Mouse (Mus musculus) hindbrain, embryonic 13.5 days (tissue): ENCODE measurements around the gene 9530053A07Rik. TPM values are rescaled to one million over a fixed set of nuclear protein-coding genes. Genes with fewer than 3 reads are reported as not detected.
A peak's percentile ranks its signal among the peaks of the same experiment; 100 is the strongest.

ENCODE experiments used
- ATAC-seq: fragments of 200-750 bp; cut with Nextera tagmentation; 2 replicates; pipeline ENCODE4 v1.8.0; 2017; ENCODE audit warnings: moderate TSS enrichment; ENCODE audit not compliant: low FRiP score
- H3K27ac ChIP-seq: fragments of 300-500 bp; sonication (generic); 2 replicates; pipeline ENCODE4 v1.5.1; 2015; ENCODE audit warnings: inconsistent platforms, mild to moderate bottlenecking, moderate library complexity
- H3K27me3 ChIP-seq: fragments of 300-500 bp; sonication (generic); 2 replicates; pipeline ENCODE4 v1.6.1; 2015; ENCODE audit warnings: mild to moderate bottlenecking, inconsistent platforms
- H3K36me3 ChIP-seq: fragments of 300-500 bp; sonication (generic); 2 replicates; pipeline ENCODE4 v1.6.1; 2015; ENCODE audit warnings: mild to moderate bottlenecking, inconsistent platforms
- H3K4me1 ChIP-seq: fragments of 300-500 bp; sonication (generic); replicated peaks from 2 replicates; pipeline ENCODE4 v1.6.1; 2015; ENCODE audit warnings: inconsistent platforms
- H3K4me2 ChIP-seq: fragments of 300-500 bp; sonication (generic); 2 replicates; pipeline ENCODE4 v1.6.1; 2015; ENCODE audit warnings: inconsistent platforms, mild to moderate bottlenecking, moderate library complexity
- H3K4me3 ChIP-seq: fragments of 300-500 bp; sonication (generic); 2 replicates; pipeline ENCODE4 v1.5.1; 2015; ENCODE audit warnings: mild to moderate bottlenecking, inconsistent platforms
- H3K9ac ChIP-seq: fragments of 300-500 bp; sonication (generic); 2 replicates; pipeline ENCODE4 v1.6.1; 2015; ENCODE audit warnings: mild to moderate bottlenecking, inconsistent platforms
- H3K9me3 ChIP-seq: fragments of 300-500 bp; sonication (generic); 2 replicates; pipeline ENCODE4 v1.6.1; 2016; ENCODE audit warnings: inconsistent platforms
- WGBS: fragments of 180-500 bp; shearing (Covaris S2); methylation state at CpG from one replicate; pipeline ENCODE4 v1.1.7; 2015; 5-methylcytosine and 5-hydroxymethylcytosine counted together
- polyA plus RNA-seq: library from polyadenylated mRNA; unstranded; fragments of >200 nt; fragmentation: Nextera tagmentation; extraction: Ambion mirVana; gene quantifications from 2 replicates; pipeline ENCODE4 v1.2.1, GENCODE M21; 2015

9530053A07Rik gene
- polyA plus RNA-seq, 1 experiment from 2014 or later, result 0.16 TPM

DNA sequence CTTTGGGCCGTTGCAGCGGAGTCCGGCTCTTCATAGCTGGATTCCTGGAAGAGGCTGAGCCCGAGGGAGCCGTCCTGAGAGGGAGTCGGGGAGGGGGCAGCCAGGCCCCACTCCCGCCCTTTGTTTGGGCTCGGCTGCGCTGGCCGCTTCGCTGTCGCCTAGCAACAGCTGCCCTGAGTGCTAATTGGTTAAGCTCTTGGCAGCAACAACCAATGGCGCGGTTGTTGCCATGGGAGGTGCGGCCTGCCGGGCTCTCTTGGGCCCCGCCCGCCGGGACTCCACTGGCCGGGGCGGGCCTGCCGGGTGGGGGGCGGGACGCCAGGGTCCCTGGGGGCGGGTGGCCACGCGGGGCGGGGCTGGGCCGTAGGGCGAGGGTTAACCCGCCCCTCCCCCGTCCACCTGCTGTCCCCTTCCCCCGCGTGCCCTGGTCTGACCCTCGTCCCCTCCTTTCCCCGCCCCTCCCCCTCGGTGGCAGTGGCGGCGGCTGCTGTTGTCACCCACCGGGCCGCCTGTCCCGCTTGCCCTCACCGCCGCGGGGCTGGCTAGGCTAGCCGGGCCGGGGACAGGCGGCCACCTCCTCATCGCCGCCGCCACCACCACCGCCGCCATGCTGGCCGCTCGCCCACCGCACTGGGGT, 50.6 kb downstream of the 9530053A07Rik start:
- H3K9ac ChIP-seq, result peak overlapping the region; percentile 93
- no peaks in the 10 kb centered on the region for H3K27me3 ChIP-seq
- peak overlapping the region; percentile 91 for H3K4me3 ChIP-seq
- H3K9me3 ChIP-seq, result no peaks in the 10 kb centered on the region
- peak overlapping the region; percentile 96 for H3K27ac ChIP-seq
- 0% methylated on average over 27 of the region's 56 CpGs for WGBS
- peak; percentile 96 for ATAC-seq
- H3K4me1 ChIP-seq, result peaks cover 20% of the 10 kb centered on the region
- peak overlapping the region; percentile 76 for H3K4me2 ChIP-seq
- peaks cover 73% of the 10 kb centered on the region for H3K36me3 ChIP-seq

DNA sequence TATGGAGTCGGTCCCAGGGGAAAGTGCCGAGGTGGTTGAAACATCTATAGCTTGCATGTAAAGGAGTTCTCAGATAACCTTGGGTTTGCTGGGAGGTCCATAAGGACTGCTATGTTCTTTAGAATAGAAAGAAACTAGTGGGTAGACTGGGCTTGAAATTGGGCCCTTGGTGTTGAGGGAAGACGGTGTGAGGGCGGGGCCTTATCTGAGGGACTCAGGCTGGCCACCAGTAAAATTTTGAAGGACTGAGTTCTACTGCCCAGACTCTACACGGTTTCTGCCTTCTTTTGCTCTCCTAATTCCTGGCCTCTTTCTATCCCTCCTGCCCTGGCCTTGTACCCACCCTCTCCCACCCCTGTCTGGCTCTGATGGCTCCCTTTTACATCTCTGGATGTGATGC, 51.6 kb downstream of the 9530053A07Rik start:
- 79% methylated on average over 5 of the region's 5 CpGs for WGBS
- peak overlapping the region; percentile 96; the same call in 1 of the 2 replicates for H3K27ac ChIP-seq
- H3K27me3 ChIP-seq, result no peaks in the 10 kb centered on the region
- peaks cover 74% of the 10 kb centered on the region for H3K36me3 ChIP-seq
- peak overlapping the region; percentile 93 for H3K9ac ChIP-seq
- ATAC-seq, result no peak
- H3K4me2 ChIP-seq, result peak overlapping the region; percentile 76
- peak overlapping the region; percentile 91 for H3K4me3 ChIP-seq
- H3K4me1 ChIP-seq, result peaks cover 20% of the 10 kb centered on the region
- no peaks in the 10 kb centered on the region for H3K9me3 ChIP-seq

GRCm38 (mm10) chr7:28181376-28181775, 52.1 kb downstream of the 9530053A07Rik start:
- Histone ChIP-seq H3K36me3 (peaks cover 74% of the 10 kb centered on the region), H3K4me3 (peak overlapping the region; percentile 91), H3K27me3 (no peaks in the 10 kb centered on the region), H3K9me3 (no peaks in the 10 kb centered on the region), H3K4me1 (peaks cover 20% of the 10 kb centered on the region), H3K27ac (no peak overlapping the region), H3K9ac (peak overlapping the region; percentile 93), H3K4me2 (peak overlapping the region; percentile 76)
- WGBS, result 97% methylated on average over 12 of the region's 12 CpGs
- ATAC-seq, result no peak

- WGBS, result 98% methylated on average over 22 of the region's 22 CpGs
- no peak overlapping the region for H3K4me2 ChIP-seq
- H3K36me3 ChIP-seq, result peaks cover 74% of the 10 kb centered on the region
- H3K4me1 ChIP-seq, result peaks cover 20% of the 10 kb centered on the region
- H3K9ac ChIP-seq, result no peak overlapping the region
- H3K27me3 ChIP-seq, result no peaks in the 10 kb centered on the region
- no peak overlapping the region for H3K4me3 ChIP-seq
- H3K27ac ChIP-seq, result no peak overlapping the region
- no peak for ATAC-seq
- H3K9me3 ChIP-seq, result no peaks in the 10 kb centered on the region
These were observed 53.1 kb downstream of the 9530053A07Rik start for GRCm38 (mm10) chr7:28182320-28182719.

DNA sequence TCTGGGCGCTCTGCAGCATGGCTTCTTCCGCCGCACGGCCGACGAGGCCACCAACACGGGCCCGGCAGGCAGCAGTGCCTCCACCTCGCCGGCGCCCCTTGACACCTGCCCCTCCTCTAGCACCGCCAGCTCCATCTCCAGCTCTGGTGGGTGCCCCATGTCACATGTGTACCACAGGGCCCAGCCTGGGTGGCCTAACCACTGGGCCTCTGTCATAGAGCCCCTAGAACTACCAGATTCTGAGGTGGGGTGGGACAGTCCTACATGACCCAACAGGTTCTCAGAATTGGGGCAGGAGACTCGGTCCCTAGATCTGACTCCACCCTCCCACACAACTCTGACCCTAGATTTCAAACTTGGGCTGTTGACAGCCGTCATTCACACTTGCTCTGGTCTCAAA, 56.6 kb downstream of the 9530053A07Rik start:
- peaks cover 97% of the 10 kb centered on the region for H3K36me3 ChIP-seq
- peaks cover 9% of the 10 kb centered on the region for H3K4me1 ChIP-seq
- H3K9ac ChIP-seq, result no peak overlapping the region
- 90% methylated on average over 13 of the region's 14 CpGs for WGBS
- H3K27me3 ChIP-seq, result no peaks in the 10 kb centered on the region
- no peak for ATAC-seq
- H3K4me2 ChIP-seq, result no peak overlapping the region
- no peak overlapping the region for H3K27ac ChIP-seq
- no peaks in the 10 kb centered on the region for H3K9me3 ChIP-seq
- H3K4me3 ChIP-seq, result no peak overlapping the region

- 94% methylated on average over 8 of the region's 8 CpGs for WGBS
- peaks cover 1% of the 10 kb centered on the region for H3K4me1 ChIP-seq
- peaks cover 99% of the 10 kb centered on the region for H3K36me3 ChIP-seq
- ATAC-seq, result no peak
- no peak overlapping the region for H3K27ac ChIP-seq
- no peaks in the 10 kb centered on the region for H3K27me3 ChIP-seq
- no peaks in the 10 kb centered on the region for H3K9me3 ChIP-seq
- H3K9ac ChIP-seq, result no peak overlapping the region
- no peak overlapping the region for H3K4me3 ChIP-seq
- no peak overlapping the region for H3K4me2 ChIP-seq
These were observed 57.4 kb downstream of the 9530053A07Rik start for GRCm38 (mm10) chr7:28186631-28187030.

DNA sequence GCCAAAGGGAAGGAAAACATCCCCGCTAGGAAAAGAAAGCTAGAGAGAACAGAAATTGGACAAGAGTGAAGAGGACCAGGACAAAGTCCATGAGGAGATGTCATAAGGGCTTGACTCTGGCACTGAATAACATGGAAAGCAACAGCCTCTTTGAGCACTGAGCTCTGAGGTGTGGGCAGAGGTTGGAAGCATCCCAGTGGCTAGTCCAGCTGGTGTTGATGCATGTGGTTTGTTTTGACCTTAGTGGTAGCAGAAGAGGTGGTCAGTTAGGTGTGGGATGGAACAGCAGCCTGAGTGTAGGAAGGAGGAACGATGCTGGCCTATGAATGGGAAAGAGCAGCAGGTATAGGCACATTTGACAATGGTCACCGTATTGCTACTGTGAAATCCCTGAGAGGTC, 62.2 kb downstream of the 9530053A07Rik start:
- H3K36me3 ChIP-seq, result peaks cover 90% of the 10 kb centered on the region
- 99% methylated on average over 3 of the region's 3 CpGs for WGBS
- no peak for ATAC-seq

GRCm38 (mm10) chr7:28191903-28192302, 62.6 kb downstream of the 9530053A07Rik start:
- WGBS, result 95% methylated on average over 1 of the region's 1 CpGs
- peaks cover 89% of the 10 kb centered on the region for H3K36me3 ChIP-seq

More for the DNA sequence above, 62.2 kb downstream of the 9530053A07Rik start:
- Histone ChIP-seq H3K9ac (no peak overlapping the region), H3K27ac (no peak overlapping the region), H3K9me3 (no peaks in the 10 kb centered on the region), H3K27me3 (no peaks in the 10 kb centered on the region), H3K4me1 (no peaks in the 10 kb centered on the region), H3K4me2 (no peak overlapping the region), H3K4me3 (no peak overlapping the region)

GRCm38 (mm10) chr7:28195414-28196098, 66.3 kb downstream of the 9530053A07Rik start:
- Histone ChIP-seq H3K27me3 (no peaks in the 10 kb centered on the region), H3K9me3 (no peaks in the 10 kb centered on the region), H3K4me2 (no peak overlapping the region), H3K27ac (no peak overlapping the region), H3K4me1 (no peaks in the 10 kb centered on the region), H3K4me3 (no peak overlapping the region), H3K36me3 (peaks cover 67% of the 10 kb centered on the region), H3K9ac (no peak overlapping the region)
- 90% methylated on average over 5 of the region's 5 CpGs for WGBS
- ATAC-seq, result no peak

More at GRCm38 (mm10) chr7:28191903-28192302, 62.6 kb downstream of the 9530053A07Rik start:
- ATAC-seq, result no peak
- H3K27me3 ChIP-seq, result no peaks in the 10 kb centered on the region
- H3K9me3 ChIP-seq, result no peaks in the 10 kb centered on the region
- no peak overlapping the region for H3K27ac ChIP-seq
- no peaks in the 10 kb centered on the region for H3K4me1 ChIP-seq
- no peak overlapping the region for H3K9ac ChIP-seq
- H3K4me3 ChIP-seq, result no peak overlapping the region
- no peak overlapping the region for H3K4me2 ChIP-seq

- H3K9ac ChIP-seq, result no peak overlapping the region
- no peaks in the 10 kb centered on the region for H3K9me3 ChIP-seq
- ATAC-seq, result no peak
- no peak overlapping the region for H3K4me3 ChIP-seq
- peaks cover 57% of the 10 kb centered on the region for H3K36me3 ChIP-seq
- WGBS, result 56% methylated on average over 14 of the region's 14 CpGs
- no peak overlapping the region for H3K4me2 ChIP-seq
- H3K27me3 ChIP-seq, result no peaks in the 10 kb centered on the region
- H3K4me1 ChIP-seq, result no peaks in the 10 kb centered on the region
- no peak overlapping the region for H3K27ac ChIP-seq
These were observed 67.3 kb downstream of the 9530053A07Rik start for GRCm38 (mm10) chr7:28196528-28196927.

DNA sequence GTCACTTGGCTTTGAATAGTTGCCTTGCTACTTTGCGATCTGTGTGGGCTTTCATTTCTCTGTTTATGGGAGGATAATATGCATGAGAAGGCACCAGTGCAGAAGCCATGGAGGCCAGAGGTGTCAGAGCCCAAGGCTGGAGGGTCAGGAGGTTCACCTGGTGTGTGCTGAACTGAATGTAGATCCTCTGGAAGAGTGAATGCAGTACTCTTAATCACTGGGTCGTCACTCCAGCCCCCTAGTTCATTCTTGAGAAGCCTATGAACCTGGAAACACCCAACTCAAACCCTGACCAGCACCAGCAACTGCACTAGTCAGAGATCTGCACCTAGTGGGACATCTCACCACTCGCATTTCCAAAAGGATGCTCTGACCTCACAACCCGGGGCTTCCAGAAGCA, 69.8 kb downstream of the 9530053A07Rik start:
- Histone ChIP-seq H3K27ac (no peak overlapping the region), H3K27me3 (no peaks in the 10 kb centered on the region), H3K9ac (no peak overlapping the region), H3K4me1 (no peaks in the 10 kb centered on the region), H3K4me2 (no peak overlapping the region), H3K9me3 (no peaks in the 10 kb centered on the region), H3K4me3 (no peak overlapping the region), H3K36me3 (peaks cover 33% of the 10 kb centered on the region)
- WGBS, result 78% methylated on average over 4 of the region's 4 CpGs
- no peak for ATAC-seq

- no peaks in the 10 kb centered on the region for H3K27me3 ChIP-seq
- no peak overlapping the region for H3K27ac ChIP-seq
- no peak for ATAC-seq
- H3K36me3 ChIP-seq, result peaks cover 4% of the 10 kb centered on the region; the same call in 1 of the 2 replicates
- H3K4me3 ChIP-seq, result no peak overlapping the region
- no peak overlapping the region for H3K9ac ChIP-seq
- no peaks in the 10 kb centered on the region for H3K4me1 ChIP-seq
- no peaks in the 10 kb centered on the region for H3K9me3 ChIP-seq
- 67% methylated on average over 18 of the region's 19 CpGs for WGBS
- no peak overlapping the region for H3K4me2 ChIP-seq
These were observed 74.2 kb downstream of the 9530053A07Rik start for GRCm38 (mm10) chr7:28203207-28204108.
